Mouse (Mus musculus) left cerebral cortex, postnatal 4 days (tissue): ENCODE results near the gene Ifrd2. TPM values are rescaled to one million over a fixed set of nuclear protein-coding genes. Genes with fewer than 3 reads are reported as not detected.

Experiments
- DNase-seq: peaks from one replicate; pipeline ENCODE4 v3.0.0-alpha.2; 2022
- intact Hi-C: fragments of 180-260 bp; cut with DNase I; formaldehyde crosslinking; loops from one replicate; pipeline ENCODE4 v1.15.1; 2025
- total RNA-seq, 2 experiments: library from RNA; stranded (reverse); gene quantifications; 2 replicates each; pipeline ENCODE4 v1.2.3; 2021

The Ifrd2 gene
- total RNA-seq, 2 experiments from 2014 or later = 12.5 to 14.5 TPM

- intact Hi-C loops = no loop called here
- DNase-seq = peak; percentile 80
Observed at GRCm38 (mm10) chr9:107632478-107632877, 45.0 kb downstream of the Ifrd2 start.

- intact Hi-C loops = no loop called here
- DNase-seq = peak; percentile 54
Observed at GRCm38 (mm10) chr9:107633091-107633660, 45.7 kb downstream of the Ifrd2 start.

GRCm38 (mm10) chr9:107633661-107634405 is 46.4 kb downstream of the Ifrd2 start:
- DNase-seq = peak; percentile 38

GRCm38 (mm10) chr9:107634406-107635278 is 47.2 kb downstream of the Ifrd2 start:
- DNase-seq = no peak
- intact Hi-C loops = no loop called here

More at GRCm38 (mm10) chr9:107633661-107634405, 46.4 kb downstream of the Ifrd2 start:
- intact Hi-C loops = no loop called here

- DNase-seq = peak; percentile 94
- intact Hi-C loops = no loop called here
Observed at GRCm38 (mm10) chr9:107635279-107636028, 48.0 kb downstream of the Ifrd2 start, which contains the start of gene Gnai2. Gene Gnai2, minus strand, starts transcription at chr9:107635367.

- intact Hi-C loops = no loop called here
- DNase-seq = peak; percentile 55
Observed at GRCm38 (mm10) chr9:107637070-107637469, 49.6 kb downstream of the Ifrd2 start.

GRCm38 (mm10) chr9:107640257-107640772 is 52.9 kb downstream of the Ifrd2 start:
- DNase-seq = no peak
- intact Hi-C loops = loop anchor here (5.0 kb wide), 1 partner anchor 37 kb away; the partner anchor contains the start of gene Gnat1

GRCm38 (mm10) chr9:107641666-107642065 is 54.2 kb downstream of the Ifrd2 start:
- DNase-seq = no peak
- intact Hi-C loops = loop anchor here (5.0 kb wide), 1 partner anchor 36 kb away; the partner anchor contains the start of gene Gnat1

Other genes with a start within 250 kb of the Ifrd2 start
- gene Hemk1, start 249.3 kb upstream of the Ifrd2 start, total RNA-seq = 10 to 100 TPM; 15.9 to 18.1 TPM
- 1 to 10 TPM; 5.3 to 5.4 TPM for gene 6430571L13Rik, start 247.0 kb upstream of the Ifrd2 start, total RNA-seq
- gene Cacna2d2, start 188.0 kb upstream of the Ifrd2 start, total RNA-seq = 10 to 100 TPM; 31.9 to 50.0 TPM
- gene Tmem115, start 53.7 kb upstream of the Ifrd2 start, total RNA-seq = 10 to 100 TPM; 29.4 to 30.4 TPM
- gene Cyb561d2, start 45.4 kb upstream of the Ifrd2 start, total RNA-seq = 10 to 100 TPM; 25.6 to 28.4 TPM
- 10 to 100 TPM; 35.2 to 38.5 TPM for gene Nprl2, start 45.4 kb upstream of the Ifrd2 start, total RNA-seq
- 1 to 10 TPM; 3.9 to 4.7 TPM for gene Zmynd10, start 40.3 kb upstream of the Ifrd2 start, total RNA-seq
- 10 to 100 TPM; 24.9 to 25.4 TPM for gene Rassf1, start 36.1 kb upstream of the Ifrd2 start, total RNA-seq
- 10 to 100 TPM; 65.4 to 66.9 TPM for gene Tusc2, start 24.4 kb upstream of the Ifrd2 start, total RNA-seq
- 10 to 100 TPM; 20.8 to 28.4 TPM for gene Hyal2, start 19.7 kb upstream of the Ifrd2 start, total RNA-seq
- 1 to 10 TPM; 3.8 to 4.1 TPM for gene Hyal1, start 10.7 kb upstream of the Ifrd2 start, total RNA-seq
- gene Naa80, start 8.8 kb upstream of the Ifrd2 start, total RNA-seq = 10 to 100 TPM; 11.9 to 13.0 TPM
- 1 to 10 TPM; 1.5 to 2.1 TPM for gene Hyal3, start 6.8 kb upstream of the Ifrd2 start, total RNA-seq
- 1 to 10 TPM; 3.9 to 5.6 TPM for gene Sema3b, start 21.6 kb downstream of the Ifrd2 start, total RNA-seq
- gene Gnai2, start 47.7 kb downstream of the Ifrd2 start, total RNA-seq = 100 to 1,000 TPM; 302 to 303 TPM
- 10 to 100 TPM; 65.0 to 68.4 TPM for gene Slc38a3, start 81.9 kb downstream of the Ifrd2 start, total RNA-seq
- 1 to 10 TPM in 1 of 2 experiments, under 1 TPM in 1; 0.30 to 1.1 TPM for gene Gnat1, start 92.1 kb downstream of the Ifrd2 start, total RNA-seq
- 10 to 100 TPM; 44.6 to 52.6 TPM for gene Sema3f, start 122.8 kb downstream of the Ifrd2 start, total RNA-seq
- 100 to 1,000 TPM; 194 to 195 TPM for gene Rbm5, start 183.4 kb downstream of the Ifrd2 start, total RNA-seq